Mouse (Mus musculus): Measurements from ENCODE around the gene Kif14.

GRCm38 (mm10) chr1:136561823-136562222, 95.7 kb downstream of the Kif14 start:
- TF ChIP-seq GATA1 (IDR thresholded peaks at IDR 0.05; ENCODE audit: low read length) = no peak
- no peak for TF ChIP-seq TAL1 (IDR thresholded peaks at IDR 0.05; ENCODE audit: low read length)
